Mouse (Mus musculus) ovary, postnatal 36 days (tissue): Measurements from ENCODE around the gene Erc1.
"Not testable (repeated sequence)": the region's sequence is repeated elsewhere in the genome, so short reads cannot be mapped to it uniquely, and the experiment has no call there.

Experiments used
- DNase-seq: peaks from one replicate; pipeline ENCODE4 v3.0.0; 2022; ENCODE audit warnings: low spot score, mixed read lengths

The Erc1 gene

DNA sequence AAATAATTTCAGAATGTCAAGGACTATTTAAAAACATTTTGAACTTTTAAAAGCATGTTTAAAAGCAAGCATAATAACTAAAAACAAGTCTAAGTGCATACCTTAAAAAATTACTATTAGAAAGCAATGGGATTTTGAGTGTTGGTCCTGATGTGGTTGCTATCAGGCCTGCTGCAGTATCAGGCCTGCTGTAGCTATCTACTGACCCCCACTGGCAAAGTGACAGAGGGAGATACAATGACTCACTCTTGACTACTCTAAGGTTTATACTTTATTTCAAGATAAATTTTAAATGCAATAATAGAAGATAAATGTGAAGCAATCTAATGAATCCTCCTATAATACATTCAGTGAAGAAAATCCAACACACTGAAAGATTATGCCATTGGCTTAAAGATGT, 138.4 kb downstream of the Erc1 start:
- DNase-seq, result no peak

DNA sequence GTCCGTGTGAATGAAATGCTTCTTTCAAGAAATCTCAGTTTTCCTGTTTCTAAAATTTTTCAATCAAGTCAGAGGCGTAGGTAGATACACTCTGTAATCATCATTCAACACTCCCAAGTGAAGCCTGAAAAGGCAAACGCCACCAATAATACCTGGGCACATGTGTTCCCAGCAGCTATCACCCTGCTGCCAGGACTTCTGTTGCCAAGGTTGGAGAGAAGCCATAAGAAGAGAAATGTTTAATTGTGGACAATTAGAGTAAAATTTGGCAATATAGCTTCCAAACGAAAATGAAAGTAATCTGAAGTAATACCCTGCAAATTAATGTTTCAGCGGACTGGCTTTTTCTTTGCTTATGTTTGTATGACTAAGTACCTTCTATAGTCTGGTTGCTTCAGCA, 140.1 kb downstream of the Erc1 start:
- DNase-seq, result no peak

DNA sequence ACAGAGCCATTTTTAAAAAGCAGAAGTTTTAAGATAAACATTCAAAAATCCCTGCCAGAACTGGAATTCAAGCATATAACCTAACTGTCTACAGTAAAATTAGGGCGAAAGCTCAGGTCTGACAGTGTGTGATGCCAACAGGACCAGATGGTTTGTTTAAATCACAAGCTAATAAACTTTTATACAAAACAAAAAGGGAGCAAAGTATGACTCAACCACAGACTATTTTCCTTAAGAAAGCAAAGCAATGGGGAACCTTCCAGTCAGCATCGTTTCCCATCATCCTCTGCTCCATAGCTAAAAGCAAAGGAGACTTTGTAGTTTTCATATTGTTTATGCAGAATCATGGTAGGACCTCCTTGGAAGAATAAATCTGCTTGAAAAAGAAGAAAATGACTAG, 143.1 kb downstream of the Erc1 start:
- DNase-seq, result no peak

DNA sequence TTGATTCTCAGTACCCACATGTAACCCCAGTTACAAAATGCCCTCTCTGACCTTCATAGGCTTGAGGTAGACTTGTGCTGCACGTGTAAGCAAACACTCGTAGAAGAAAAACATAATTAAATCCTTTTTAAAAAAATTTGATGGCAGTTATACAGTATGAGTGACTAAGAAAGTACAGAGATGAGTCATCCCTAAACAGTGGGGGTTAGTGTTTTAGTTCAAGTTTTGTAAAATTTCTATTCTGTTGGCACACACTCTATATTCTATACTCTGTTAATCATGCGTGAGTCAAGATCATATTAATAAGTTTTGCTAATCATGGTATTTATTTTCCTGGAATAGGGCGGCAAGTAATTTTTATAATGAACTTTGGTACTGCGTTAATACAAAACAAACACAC, 155.2 kb downstream of the Erc1 start:
- no peak for DNase-seq

DNA sequence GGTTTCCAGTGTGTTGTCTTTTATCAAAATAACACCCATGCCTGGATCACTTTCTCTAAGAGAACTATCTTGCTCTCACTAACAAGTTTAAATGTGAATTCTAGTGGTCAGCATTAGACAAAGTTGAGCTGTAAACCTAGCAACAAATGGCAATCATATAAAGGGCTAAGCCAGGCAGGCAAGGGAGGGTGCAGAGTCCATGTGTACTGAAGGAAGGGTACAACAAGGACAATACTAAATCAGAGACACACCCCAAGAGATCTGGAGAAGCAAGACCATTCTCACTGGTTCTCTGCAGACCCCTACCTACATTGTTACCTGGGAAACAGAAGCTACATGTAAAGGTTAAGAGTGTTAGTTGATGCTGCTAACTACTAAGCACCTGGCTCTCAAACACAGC, 161.5 kb downstream of the Erc1 start:
- no peak for DNase-seq

DNA sequence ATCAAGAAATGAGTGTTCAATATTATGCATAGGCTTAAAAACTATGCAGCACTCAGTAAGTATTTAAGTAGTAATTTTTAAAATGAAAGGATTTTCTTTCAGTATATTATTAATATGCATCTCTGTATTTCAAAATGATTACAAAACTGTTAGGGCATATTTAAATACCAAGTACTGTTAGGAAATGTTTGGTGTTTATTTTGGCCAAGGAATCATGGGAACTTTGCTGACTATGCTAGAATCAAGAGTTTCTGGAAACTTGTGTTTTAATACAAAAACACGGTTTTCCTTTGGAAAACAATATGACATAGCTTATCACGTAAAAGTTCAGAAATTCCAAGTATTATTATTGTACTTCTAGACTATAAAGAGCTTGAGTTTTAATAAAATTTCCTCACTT, 167.2 kb downstream of the Erc1 start:
- DNase-seq, result no peak

DNA sequence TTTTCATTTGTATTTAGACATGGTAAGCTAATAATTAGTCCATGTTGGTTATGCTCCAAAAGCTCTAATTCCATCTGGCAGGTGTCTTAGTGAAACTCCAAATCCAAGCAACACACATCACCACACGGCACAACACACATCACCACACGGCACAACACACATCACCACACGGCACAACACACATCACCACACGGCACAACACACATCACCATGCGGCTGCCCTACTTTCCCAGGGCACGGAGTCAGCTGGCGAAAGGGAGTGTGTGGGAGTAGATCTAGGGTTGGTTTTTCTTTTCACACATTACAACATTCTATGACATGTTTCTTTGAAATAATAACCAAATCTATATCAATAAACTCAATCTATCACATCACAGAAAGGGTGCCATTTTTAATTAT, 173.2 kb downstream of the Erc1 start:
- no peak for DNase-seq

DNA sequence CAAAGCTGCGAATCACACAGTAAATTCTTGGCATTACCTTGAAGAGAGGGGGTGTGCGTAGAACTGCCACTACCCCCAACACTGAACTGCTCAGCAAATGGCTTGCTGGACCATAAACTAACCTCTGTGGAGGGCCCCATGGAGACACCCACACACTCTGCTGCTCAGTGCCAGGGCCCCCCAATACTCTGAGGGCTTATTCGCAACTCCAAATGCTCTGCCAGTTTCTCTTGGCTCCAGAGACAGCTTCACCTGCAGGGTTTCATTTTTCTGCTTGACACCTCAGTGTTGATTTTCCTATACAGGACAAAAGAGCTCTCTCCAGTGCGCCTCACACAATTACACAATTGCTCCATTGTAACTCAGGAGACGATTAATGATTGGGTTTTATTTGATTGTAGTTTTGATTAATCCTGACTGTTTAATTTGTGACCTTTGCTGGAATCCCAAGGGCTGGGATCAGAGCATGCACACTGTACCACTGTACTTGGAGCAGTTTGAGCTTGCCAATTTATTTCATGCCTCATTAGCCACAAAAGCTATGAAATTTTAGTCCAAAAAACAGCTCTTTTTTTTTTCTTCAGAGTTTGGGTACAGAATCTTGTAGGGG, 173.7 kb downstream of the Erc1 start:
- no peak for DNase-seq

DNA sequence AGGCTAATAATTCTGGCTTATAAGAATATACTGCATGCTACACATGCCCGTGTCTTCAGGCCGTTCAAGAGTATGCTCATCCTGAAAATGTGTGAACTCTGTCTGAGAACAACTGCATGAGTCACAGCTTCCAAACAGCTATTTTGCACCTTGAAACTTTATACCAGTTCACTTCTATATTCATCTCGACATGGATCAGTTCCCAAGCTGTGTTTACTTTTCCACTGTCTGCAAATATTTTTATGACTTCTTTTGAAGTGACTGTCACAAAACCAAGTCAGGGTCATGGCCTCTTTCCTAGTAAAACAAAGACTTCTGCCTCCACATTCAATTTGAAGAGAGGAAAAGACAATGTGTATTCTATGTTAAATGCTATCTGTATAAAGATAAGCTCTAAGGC, 178.2 kb downstream of the Erc1 start:
- no peak for DNase-seq

DNA sequence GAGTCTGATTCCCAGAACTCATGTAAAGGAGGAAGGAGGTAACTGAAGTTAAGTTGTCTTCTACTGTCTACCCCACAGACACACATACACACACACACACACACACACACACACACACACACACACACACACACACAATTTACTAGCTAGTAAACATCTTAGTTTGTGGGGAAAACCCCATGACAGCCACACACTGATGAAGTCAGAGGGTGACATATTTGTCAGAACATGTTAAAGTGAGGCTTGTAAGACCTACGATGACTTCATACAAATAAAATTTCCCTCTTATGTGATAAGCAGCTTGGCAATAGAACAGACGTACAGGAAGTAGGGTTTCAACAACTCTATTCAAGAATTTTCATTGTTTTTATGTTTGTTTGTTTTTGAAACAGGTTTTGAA, 185.0 kb downstream of the Erc1 start:
- no peak for DNase-seq

DNA sequence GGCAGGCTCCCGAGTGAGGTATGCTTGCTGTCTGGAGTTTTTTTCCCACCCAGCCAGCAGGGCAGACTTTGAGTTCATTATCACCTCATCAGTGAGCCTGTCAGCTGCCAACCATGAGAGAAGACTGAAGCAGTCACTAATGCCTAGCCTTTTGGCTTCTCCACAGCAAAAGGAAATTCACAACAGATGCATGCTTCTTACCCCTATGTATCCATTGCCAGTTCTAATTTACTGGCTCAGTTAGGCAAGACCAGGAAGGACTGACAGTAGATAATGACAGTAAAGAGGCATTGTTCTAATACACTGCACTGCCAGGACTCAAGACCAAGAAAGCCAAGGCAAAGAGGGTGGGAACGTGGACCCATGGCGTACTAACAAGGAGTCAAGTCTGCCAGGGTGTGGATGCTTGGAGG, 186.9 kb downstream of the Erc1 start:
- DNase-seq, result no peak

DNA sequence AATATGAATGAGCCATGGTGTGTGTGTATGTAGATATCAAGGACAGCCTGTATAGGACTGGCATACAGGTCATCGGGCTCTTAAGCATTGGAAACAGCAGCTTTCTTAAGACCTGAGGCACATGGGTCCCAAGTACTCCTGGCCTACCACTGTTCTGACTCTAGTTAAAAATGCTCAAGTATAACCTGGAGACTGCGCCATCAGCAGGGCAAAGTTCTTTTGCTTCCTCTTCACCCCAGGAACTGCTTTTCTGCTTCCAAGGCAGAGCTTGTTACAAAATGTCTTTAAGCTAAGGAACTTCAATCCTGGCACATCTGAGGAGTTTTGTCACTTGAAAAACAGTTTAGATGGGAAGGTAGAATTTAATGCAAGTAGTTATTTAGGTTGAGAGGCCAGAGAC, 189.5 kb downstream of the Erc1 start:
- DNase-seq, result no peak

DNA sequence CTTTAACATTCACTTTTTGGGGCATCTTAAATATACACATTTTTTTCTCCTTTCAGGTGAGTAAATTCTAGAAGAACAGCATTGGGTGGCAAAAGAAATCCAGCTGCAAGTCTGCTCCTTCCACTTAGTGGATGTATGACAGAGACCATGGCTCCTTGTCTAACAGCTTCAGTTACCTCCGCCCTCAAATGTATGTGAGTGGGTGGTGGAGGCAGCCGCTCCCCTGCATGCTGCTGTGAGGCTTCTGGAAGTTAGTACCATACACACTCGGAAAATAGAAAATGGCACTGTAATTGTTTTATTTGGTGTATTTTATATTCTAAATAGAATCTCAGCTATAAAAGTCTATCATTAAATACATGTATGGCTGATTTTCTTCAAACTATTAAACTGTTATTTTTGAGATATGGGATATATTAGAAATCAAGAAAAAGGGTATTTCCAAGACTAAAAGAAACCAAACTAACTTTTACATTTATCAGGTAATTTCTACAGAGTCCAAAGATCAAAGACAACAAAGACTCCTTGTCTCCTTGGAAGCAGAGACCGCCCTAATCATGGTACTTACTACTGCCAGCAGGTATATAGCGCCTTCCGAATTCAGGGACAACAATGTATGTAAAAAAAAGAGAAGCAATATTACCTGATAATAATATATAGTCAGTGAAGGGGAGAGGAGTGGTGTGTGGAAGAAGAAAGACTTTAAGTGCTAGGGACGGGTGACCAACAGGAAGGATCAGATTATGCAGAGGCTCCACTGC, 190.4 kb downstream of the Erc1 start:
- DNase-seq, result no peak

DNA sequence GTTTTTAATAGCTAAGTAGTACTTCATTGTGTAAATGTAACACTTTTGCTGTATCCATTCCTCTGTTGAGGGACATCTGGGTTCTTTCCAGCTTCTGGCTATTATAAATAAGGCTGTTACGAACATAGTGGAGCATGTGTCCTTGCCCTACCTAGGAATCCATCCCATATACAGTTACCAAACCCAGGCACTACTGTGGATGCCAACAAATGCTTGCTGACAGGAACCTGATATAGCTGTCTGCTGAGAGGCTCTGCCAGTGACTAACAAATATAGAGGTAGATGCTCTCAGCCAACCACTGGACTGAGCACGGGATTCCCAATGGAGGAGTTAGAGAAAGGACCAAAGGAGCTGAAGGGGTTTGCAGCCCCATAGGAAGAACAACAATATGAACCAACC, 193.2 kb downstream of the Erc1 start:
- DNase-seq, result not testable (repeated sequence)

DNA sequence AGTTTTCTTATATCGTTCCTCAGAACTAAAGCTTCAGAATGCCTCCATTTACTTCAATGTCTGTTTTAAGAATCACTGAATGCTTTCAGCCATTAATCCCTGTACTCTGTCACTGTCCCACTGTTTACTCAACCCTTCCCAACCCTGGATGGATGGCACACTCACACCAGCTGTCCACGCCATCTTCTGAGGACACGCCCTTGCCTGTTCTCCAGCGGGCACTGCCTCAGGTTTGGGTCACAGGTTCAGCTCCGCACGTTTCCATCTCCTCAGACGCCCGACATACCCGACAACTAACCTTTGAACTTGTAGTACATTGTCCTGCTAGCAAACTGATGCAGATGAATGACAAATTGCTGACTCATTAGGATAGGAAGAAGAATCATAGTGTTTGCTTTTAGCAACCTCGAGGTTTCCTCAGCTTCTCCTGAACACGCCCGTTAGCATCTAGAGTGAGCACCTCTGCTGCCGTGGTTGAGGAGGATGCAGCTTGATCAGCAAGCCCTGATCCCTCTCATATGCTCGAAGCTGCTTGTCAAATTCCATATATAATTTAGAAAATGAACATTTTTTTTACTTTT, 204.0 kb downstream of the Erc1 start:
- no peak for DNase-seq

DNA sequence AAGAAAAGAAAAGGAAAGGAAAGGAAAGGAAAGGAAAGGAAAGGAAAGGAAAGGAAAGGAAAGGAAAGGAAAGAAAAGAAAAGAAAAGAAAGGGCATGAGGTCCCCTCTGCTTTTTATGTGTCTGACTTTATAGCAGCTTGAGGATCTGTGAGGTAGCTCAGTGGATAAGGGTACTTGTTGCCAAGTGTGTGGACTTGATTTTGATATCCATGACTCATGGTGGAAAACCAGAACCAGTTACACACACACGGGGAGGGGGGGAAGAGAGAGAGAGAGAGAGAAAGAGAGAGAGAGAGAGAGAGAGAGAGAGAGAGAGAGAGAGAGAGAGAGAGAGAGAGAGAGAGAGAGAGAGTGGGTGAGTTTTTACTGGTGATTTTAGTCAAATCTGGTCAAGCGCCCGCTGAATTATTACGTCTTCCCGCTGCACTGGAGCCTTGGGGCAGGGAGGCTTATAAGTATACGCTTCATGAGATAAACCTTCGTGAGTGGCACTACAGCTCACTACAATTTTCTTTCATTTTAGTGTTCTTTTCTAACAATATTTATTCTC, 204.7 kb downstream of the Erc1 start:
- no peak for DNase-seq

DNA sequence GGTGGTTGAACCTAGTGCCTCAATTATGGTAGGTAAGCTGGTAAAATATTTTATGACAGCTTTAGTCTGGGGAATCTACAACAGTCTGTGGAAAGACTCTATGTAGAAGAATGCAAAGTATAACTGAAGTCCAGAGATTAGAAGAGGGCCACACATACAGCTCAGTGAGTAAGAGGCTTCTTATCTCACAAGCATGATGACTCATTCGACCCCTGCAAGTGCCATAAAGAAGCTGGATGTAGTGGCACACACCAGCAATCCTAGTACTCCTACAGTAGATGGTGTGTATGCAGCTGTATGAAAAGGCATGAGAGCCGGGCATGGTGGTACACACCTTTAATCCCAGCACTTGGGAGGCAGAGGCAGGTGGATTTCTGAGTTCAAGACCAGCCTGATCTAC, 205.2 kb downstream of the Erc1 start:
- no peak for DNase-seq

DNA sequence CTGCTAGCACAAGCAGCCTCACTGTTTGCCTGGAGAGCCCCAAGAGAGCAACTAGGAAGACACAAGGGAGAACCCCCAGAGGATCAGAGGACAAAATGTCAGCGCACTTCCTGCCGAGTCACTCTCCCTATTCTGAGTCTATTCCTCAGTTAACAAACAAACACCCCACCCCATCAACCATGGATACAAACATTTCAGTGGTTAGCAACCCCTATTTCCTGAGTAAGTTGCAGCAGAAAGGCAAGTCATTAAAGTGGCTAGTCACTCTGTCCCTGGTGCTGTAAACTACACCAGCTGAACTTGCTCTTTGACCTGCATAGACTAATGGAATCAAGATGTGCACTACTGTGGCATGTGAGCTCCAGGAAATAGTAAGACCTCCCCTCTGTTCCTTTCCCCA, 212.3 kb downstream of the Erc1 start:
- DNase-seq, result no peak

DNA sequence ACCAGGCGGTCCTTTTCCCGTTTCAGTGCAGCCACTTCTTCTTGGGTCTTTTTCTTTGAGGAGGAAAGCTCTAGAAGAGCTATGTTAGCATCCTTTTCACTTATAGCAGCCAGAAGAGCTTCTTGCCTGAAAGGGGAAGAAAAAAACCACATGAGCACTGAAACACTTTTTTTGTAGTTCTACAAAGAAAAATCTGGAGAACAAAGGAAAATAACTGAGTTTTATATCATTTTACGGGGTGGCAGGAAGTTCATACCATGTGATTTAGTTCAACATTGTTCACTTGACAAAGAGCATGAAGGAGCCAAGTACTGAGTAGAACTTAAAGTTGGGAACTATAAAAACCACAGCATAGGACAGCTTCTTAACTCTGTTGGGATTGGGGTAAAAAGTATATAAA, 217.3 kb downstream of the Erc1 start:
- DNase-seq, result no peak

DNA sequence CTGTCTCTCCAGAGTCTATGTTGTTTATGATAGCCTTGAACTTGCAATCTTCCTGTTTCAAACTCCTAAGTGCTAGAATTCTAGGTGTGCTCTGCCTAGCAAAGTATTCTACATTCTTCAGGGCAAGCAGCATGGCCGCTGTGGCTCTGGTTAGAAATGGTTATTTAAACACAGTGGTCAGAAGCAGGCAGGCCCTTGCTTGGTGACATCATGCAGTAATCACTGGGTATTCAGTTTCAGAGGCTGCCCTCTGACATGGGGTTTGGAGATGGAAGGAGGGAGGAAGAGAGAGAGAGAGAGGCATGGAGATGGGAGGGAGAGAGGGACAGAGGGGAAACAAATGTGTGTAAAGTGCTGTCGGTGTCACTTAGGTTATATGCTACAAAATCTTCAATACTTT, 246.6 kb downstream of the Erc1 start:
- no peak for DNase-seq

DNA sequence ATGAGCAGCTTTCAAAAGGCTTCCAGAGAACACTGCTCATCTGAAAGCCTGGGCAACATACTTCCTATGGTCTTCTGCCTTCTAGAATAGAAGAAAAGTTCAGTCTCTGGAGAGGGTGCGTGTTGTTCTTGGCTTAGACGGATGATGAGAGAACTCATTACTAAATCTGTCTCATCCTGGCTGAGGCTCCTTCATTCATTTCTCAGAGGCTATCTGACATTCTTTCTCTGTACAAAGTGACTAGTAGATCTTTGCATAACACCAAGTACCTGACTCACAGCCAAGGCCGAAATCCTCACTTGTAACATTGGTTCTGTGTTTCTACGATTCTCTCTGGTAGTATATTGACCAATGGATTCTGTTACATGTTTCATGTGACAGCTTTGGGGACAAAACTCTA, 252.5 kb downstream of the Erc1 start:
- DNase-seq, result no peak

DNA sequence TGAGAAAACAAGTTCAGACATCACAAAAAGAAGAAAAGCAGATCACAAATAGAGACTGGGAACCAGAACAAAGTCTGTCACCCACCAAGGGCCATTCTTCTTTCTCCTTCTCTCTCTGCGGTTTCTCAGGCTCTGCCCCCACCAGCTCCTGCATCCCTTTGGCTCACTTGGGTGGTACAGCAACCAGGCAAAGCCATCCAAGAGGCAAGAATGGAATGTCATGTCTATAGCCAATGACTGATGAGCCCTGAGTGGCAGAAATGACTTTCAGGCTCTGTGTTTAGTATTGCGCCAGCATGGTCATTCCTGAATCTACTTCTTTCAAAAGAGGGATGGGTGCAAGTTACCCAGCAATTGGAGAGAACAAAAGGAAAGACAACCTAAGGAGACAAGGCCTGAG, 257.1 kb downstream of the Erc1 start:
- no peak for DNase-seq

DNA sequence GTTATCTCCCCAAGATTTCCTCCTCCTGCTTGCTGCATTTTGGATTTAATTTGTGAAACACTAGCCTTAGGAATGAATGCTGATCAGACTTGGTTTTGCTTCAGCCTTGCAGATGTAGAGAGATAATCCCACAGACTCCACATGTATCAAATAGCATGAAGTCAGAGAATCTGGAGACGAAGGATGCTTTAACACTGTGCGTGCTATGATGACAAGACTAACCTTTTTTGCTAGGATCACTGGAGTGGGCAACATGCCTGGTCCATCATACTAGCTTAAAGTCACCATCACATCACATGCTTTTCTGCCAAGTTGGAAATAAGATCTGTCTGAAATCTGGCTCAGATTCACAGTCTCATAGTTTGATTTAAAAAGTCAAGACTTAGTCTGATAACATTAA, 260.1 kb downstream of the Erc1 start:
- DNase-seq, result no peak

DNA sequence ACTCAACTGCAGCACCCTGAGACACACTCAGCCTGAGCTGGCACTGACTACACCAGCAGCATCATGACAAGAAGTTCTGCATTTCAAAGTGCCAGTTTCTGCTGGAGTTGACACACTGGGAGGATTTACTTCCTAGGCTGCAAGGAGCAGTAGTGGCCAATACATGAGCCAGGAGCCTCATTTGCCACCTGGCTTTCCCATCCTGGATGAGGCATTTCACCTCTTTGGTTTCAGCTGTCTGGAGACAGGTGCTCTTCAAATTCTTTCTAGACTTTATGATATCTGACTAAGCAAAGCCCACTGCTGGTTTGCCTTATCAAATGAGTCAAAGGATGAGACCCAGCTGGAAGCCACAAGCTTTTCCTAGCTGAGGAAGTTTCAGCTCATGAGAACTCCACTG, 260.5 kb downstream of the Erc1 start:
- DNase-seq, result no peak
